Mouse (Mus musculus): Measurements from ENCODE around the gene Rcl1. TPM values are rescaled to one million over a fixed set of nuclear protein-coding genes. Genes with fewer than 3 reads are reported as not detected.

The Rcl1 gene
- total and polyA plus RNA-seq, 2 experiments from 2014 or later: 2.3 to 9.6 TPM

GRCm38 (mm10) chr19:29099596-29099995 lies 1.6 kb upstream of the Rcl1 start:
- no peak overlapping the region for H3K9ac ChIP-seq (replicated peaks; ENCODE audit: low read depth, low read length)
- H3K36me3 ChIP-seq (replicated peaks; ENCODE audit: control insufficient read depth, insufficient read depth, low read length): no peaks in the 10 kb centered on the region
- no peak overlapping the region for H3K27ac ChIP-seq (ENCODE audit: low read depth)
- no peak for ATAC-seq (ENCODE audit: insufficient read depth, low read depth)
- DNase-seq (ENCODE audit: low spot score): no peak
- 88% methylated on average over 4 of the region's 4 CpGs for WGBS
- H3K4me1 ChIP-seq (ENCODE audit: control insufficient read depth, insufficient read depth): peaks cover 11% of the 10 kb centered on the region; the same call in 1 of the 2 replicates
- H3K4me2 ChIP-seq (ENCODE audit: low read depth, low read length): no peak overlapping the region
- H3K9me3 ChIP-seq (replicated peaks; ENCODE audit: control insufficient read depth, low read length): no peaks in the 10 kb centered on the region
- H3K4me3 ChIP-seq (ENCODE audit: low read depth, low read length): no peak overlapping the region
- TF ChIP-seq EP300 (IDR thresholded peaks at IDR 0.05; ENCODE audit: low read depth): no peak
- no peak for TF ChIP-seq CTCF (IDR thresholded peaks at IDR 0.05; ENCODE audit: low read depth)
- no peaks in the 10 kb centered on the region for H3K27me3 ChIP-seq (ENCODE audit: control insufficient read depth, insufficient read depth, low read length)

GRCm38 (mm10) chr19:29100261-29100660 lies 914 bp upstream of the Rcl1 start:
- Histone ChIP-seq H3K4me3 (ENCODE audit: low read depth, low read length) (peak overlapping the region; percentile 90), H3K27me3 (ENCODE audit: control insufficient read depth, insufficient read depth, low read length) (no peaks in the 10 kb centered on the region), H3K4me1 (ENCODE audit: control insufficient read depth, insufficient read depth) (peaks cover 11% of the 10 kb centered on the region; the same call in 1 of the 2 replicates), H3K4me2 (ENCODE audit: low read depth, low read length) (peak overlapping the region; percentile 96), H3K9me3 (replicated peaks; ENCODE audit: control insufficient read depth, low read length) (no peaks in the 10 kb centered on the region), H3K36me3 (replicated peaks; ENCODE audit: control insufficient read depth, insufficient read depth, low read length) (no peaks in the 10 kb centered on the region), H3K9ac (replicated peaks; ENCODE audit: low read depth, low read length) (peak overlapping the region; percentile 32; the same call in 1 of the 2 replicates), H3K27ac (ENCODE audit: low read depth) (no peak overlapping the region)
- DNase-seq (ENCODE audit: low spot score): no peak
- TF ChIP-seq CTCF (IDR thresholded peaks at IDR 0.05; ENCODE audit: low read depth) (no peak), EP300 (IDR thresholded peaks at IDR 0.05; ENCODE audit: low read depth) (no peak)
- ATAC-seq (ENCODE audit: insufficient read depth, low read depth): no peak
- 19% methylated on average over 8 of the region's 8 CpGs for WGBS

- 1% methylated on average over 26 of the region's 27 CpGs for WGBS
- TF ChIP-seq CTCF (IDR thresholded peaks at IDR 0.05; ENCODE audit: low read depth) (no peak), EP300 (IDR thresholded peaks at IDR 0.05; ENCODE audit: low read depth) (no peak)
- peak; percentile 11 for DNase-seq (ENCODE audit: low spot score)
- Histone ChIP-seq H3K36me3 (replicated peaks; ENCODE audit: control insufficient read depth, insufficient read depth, low read length) (no peaks in the 10 kb centered on the region), H3K27ac (ENCODE audit: low read depth) (peak overlapping the region; percentile 53), H3K4me3 (ENCODE audit: low read depth, low read length) (peak overlapping the region; percentile 90), H3K27me3 (ENCODE audit: control insufficient read depth, insufficient read depth, low read length) (no peaks in the 10 kb centered on the region), H3K4me1 (ENCODE audit: control insufficient read depth, insufficient read depth) (peaks cover 11% of the 10 kb centered on the region; the same call in 1 of the 2 replicates), H3K4me2 (ENCODE audit: low read depth, low read length) (peak overlapping the region; percentile 96), H3K9ac (replicated peaks; ENCODE audit: low read depth, low read length) (peak overlapping the region; percentile 75), H3K9me3 (replicated peaks; ENCODE audit: control insufficient read depth, low read length) (no peaks in the 10 kb centered on the region)
- ATAC-seq (ENCODE audit: insufficient read depth, low read depth): peak; percentile 12; the same call in 1 of the 2 replicates
These were observed 416 bp downstream of the Rcl1 start for GRCm38 (mm10) chr19:29101591-29101990.

- peak overlapping the region; percentile 90 for H3K4me3 ChIP-seq (ENCODE audit: low read depth, low read length)
- H3K27me3 ChIP-seq (ENCODE audit: control insufficient read depth, insufficient read depth, low read length): no peaks in the 10 kb centered on the region
- 13% methylated on average over 13 of the region's 13 CpGs for WGBS
- H3K4me2 ChIP-seq (ENCODE audit: low read depth, low read length): peak overlapping the region; percentile 96
- TF ChIP-seq CTCF (IDR thresholded peaks at IDR 0.05; ENCODE audit: low read depth) (no peak), EP300 (IDR thresholded peaks at IDR 0.05; ENCODE audit: low read depth) (no peak)
- no peaks in the 10 kb centered on the region for H3K36me3 ChIP-seq (replicated peaks; ENCODE audit: control insufficient read depth, insufficient read depth, low read length)
- no peak for ATAC-seq (ENCODE audit: insufficient read depth, low read depth)
- H3K27ac ChIP-seq (ENCODE audit: low read depth): no peak overlapping the region
- DNase-seq (ENCODE audit: low spot score): no peak
- H3K9me3 ChIP-seq (replicated peaks; ENCODE audit: control insufficient read depth, low read length): no peaks in the 10 kb centered on the region
- H3K9ac ChIP-seq (replicated peaks; ENCODE audit: low read depth, low read length): peak overlapping the region; percentile 75; the same call in 1 of the 2 replicates
- peaks cover 11% of the 10 kb centered on the region; the same call in 1 of the 2 replicates for H3K4me1 ChIP-seq (ENCODE audit: control insufficient read depth, insufficient read depth)
These were observed 923 bp downstream of the Rcl1 start for GRCm38 (mm10) chr19:29102098-29102497.

GRCm38 (mm10) chr19:29105816-29106215 lies 4.6 kb downstream of the Rcl1 start:
- 94% methylated on average over 4 of the region's 4 CpGs for WGBS
- Histone ChIP-seq H3K4me3 (ENCODE audit: low read depth, low read length) (no peak overlapping the region), H3K9me3 (replicated peaks; ENCODE audit: control insufficient read depth, low read length) (no peaks in the 10 kb centered on the region), H3K9ac (replicated peaks; ENCODE audit: low read depth, low read length) (no peak overlapping the region), H3K4me2 (ENCODE audit: low read depth, low read length) (no peak overlapping the region), H3K27ac (ENCODE audit: low read depth) (no peak overlapping the region), H3K4me1 (ENCODE audit: control insufficient read depth, insufficient read depth) (peaks cover 7% of the 10 kb centered on the region; the same call in 1 of the 2 replicates), H3K36me3 (replicated peaks; ENCODE audit: control insufficient read depth, insufficient read depth, low read length) (no peaks in the 10 kb centered on the region), H3K27me3 (ENCODE audit: control insufficient read depth, insufficient read depth, low read length) (no peaks in the 10 kb centered on the region)
- TF ChIP-seq EP300 (IDR thresholded peaks at IDR 0.05; ENCODE audit: low read depth): no peak
- TF ChIP-seq CTCF (IDR thresholded peaks at IDR 0.05; ENCODE audit: low read depth): no peak
- ATAC-seq (ENCODE audit: insufficient read depth, low read depth) (no peak), DNase-seq (ENCODE audit: low spot score) (no peak)

GRCm38 (mm10) chr19:29106261-29106660 lies 5.1 kb downstream of the Rcl1 start:
- peaks cover 7% of the 10 kb centered on the region; the same call in 1 of the 2 replicates for H3K4me1 ChIP-seq (ENCODE audit: control insufficient read depth, insufficient read depth)
- TF ChIP-seq CTCF (IDR thresholded peaks at IDR 0.05; ENCODE audit: low read depth): no peak
- no peak for TF ChIP-seq EP300 (IDR thresholded peaks at IDR 0.05; ENCODE audit: low read depth)
- H3K9ac ChIP-seq (replicated peaks; ENCODE audit: low read depth, low read length): no peak overlapping the region
- ATAC-seq (ENCODE audit: insufficient read depth, low read depth) (no peak), DNase-seq (ENCODE audit: low spot score) (no peak)
- no peaks in the 10 kb centered on the region for H3K27me3 ChIP-seq (ENCODE audit: control insufficient read depth, insufficient read depth, low read length)
- no peaks in the 10 kb centered on the region for H3K36me3 ChIP-seq (replicated peaks; ENCODE audit: control insufficient read depth, insufficient read depth, low read length)
- 81% methylated on average over 5 of the region's 5 CpGs for WGBS
- H3K9me3 ChIP-seq (replicated peaks; ENCODE audit: control insufficient read depth, low read length): no peaks in the 10 kb centered on the region
- no peak overlapping the region for H3K4me2 ChIP-seq (ENCODE audit: low read depth, low read length)
- no peak overlapping the region for H3K4me3 ChIP-seq (ENCODE audit: low read depth, low read length)
- no peak overlapping the region for H3K27ac ChIP-seq (ENCODE audit: low read depth)
